Mouse (Mus musculus): ENCODE data around the gene Sox5. TPM values are rescaled to one million over a fixed set of nuclear protein-coding genes. Genes with fewer than 3 reads are reported as not detected.

The Sox5 gene
- total and polyA plus RNA-seq, 3 experiments = 0.08 to 0.47 (median 0.46) TPM

DNA sequence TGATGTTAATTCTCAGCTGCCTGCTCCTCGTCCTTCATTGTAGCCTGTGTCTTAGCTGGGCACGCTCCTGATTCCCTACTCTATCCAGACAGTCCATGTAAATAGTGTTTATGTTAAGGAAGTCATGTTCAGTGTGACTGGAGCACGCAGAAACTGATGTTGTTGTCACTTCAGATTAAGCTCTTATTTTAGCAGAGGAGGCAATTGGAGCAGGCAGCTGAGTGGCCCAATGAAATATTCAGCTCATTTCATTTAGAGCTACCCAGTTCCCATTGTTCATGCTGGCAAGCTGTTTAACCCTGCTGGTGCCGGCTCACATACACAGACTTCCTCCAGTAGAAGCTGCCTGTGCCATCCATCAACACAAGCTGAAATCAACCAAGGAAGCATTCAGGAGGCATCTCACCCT, 170.4 kb downstream of the Sox5 start:
- TF ChIP-seq ZKSCAN1 (IDR thresholded peaks at IDR 0.05; ENCODE audit: borderline replicate concordance, low read depth, low read length) = no peak
- TF ChIP-seq USF1 (IDR thresholded peaks at IDR 0.05; ENCODE audit: low read depth, low read length) = no peak
- TF ChIP-seq PAX5 (IDR thresholded peaks at IDR 0.05; ENCODE audit: low read length) = no peak
- no peak for TF ChIP-seq MAX (IDR thresholded peaks at IDR 0.05; ENCODE audit: low read length)
- TF ChIP-seq ELF1 (IDR thresholded peaks at IDR 0.05; ENCODE audit: low read depth, low read length) = no peak
- TF ChIP-seq RAD21 (IDR thresholded peaks at IDR 0.05; ENCODE audit: low read depth, low read length) = no peak
- TF ChIP-seq IRF4 (IDR thresholded peaks at IDR 0.05; ENCODE audit: low read depth, low read length) = no peak
- no peak for TF ChIP-seq RCOR1 (conservative IDR thresholded peaks at IDR 0.05; ENCODE audit: low read depth, low read length)
- TF ChIP-seq NRF1 (IDR thresholded peaks at IDR 0.05; ENCODE audit: low read depth, low read length) = no peak
- TF ChIP-seq TCF12 (IDR thresholded peaks at IDR 0.05; ENCODE audit: low read depth, low read length) = no peak
- TF ChIP-seq ZC3H11A (IDR thresholded peaks at IDR 0.05; ENCODE audit: low read depth, low read length) = no peak
- no peak for TF ChIP-seq POLR2A (IDR thresholded peaks at IDR 0.05; ENCODE audit: low read depth, low read length)
- TF ChIP-seq MAFK (IDR thresholded peaks at IDR 0.05; ENCODE audit: insufficient replicate concordance, low read length) = no peak
- no peak for TF ChIP-seq JUN (IDR thresholded peaks at IDR 0.05; ENCODE audit: insufficient read depth, low read depth, low read length)
- no peak for TF ChIP-seq TBP (conservative IDR thresholded peaks at IDR 0.05; ENCODE audit: low read depth, low read length)
- TF ChIP-seq CHD2 (IDR thresholded peaks at IDR 0.05; ENCODE audit: low read length) = no peak
- no peak overlapping the region for H3K4me3 ChIP-seq (replicated peaks in 1 of 3; ENCODE audit: low read depth in 2 of 3, low read length in 2 of 3, poor library complexity in 1 of 3)
- H3K27me3 ChIP-seq (replicated peaks) = no peaks in the 10 kb centered on the region
- dilution Hi-C loops (cut with MboI; ENCODE audit: extremely low pct_ligation_motif_present, extremely low pct_unique_long_range_greater_than_20kb, low sequenced_read_pairs) (no loop called here), in situ Hi-C loops (cut with MboI; ENCODE audit: low pct_ligation_motif_present, low pct_unique_long_range_greater_than_20kb, low sequenced_read_pairs) (no loop called here)
- no peaks in the 10 kb centered on the region for H3K36me3 ChIP-seq (replicated peaks in 1 of 2; ENCODE audit: control insufficient read depth in 1 of 2, insufficient read depth in 1 of 2, low read length in 1 of 2)
- DNase-seq (ENCODE audit: extremely low read depth) = no peak
- H3K79me2 ChIP-seq (replicated peaks; ENCODE audit: control insufficient read depth, extremely low read depth, insufficient read depth, poor library complexity, severe bottlenecking) = no peaks in the 10 kb centered on the region
- H3K9me3 ChIP-seq (replicated peaks; ENCODE audit: low read length) = no peaks in the 10 kb centered on the region
- H3K27ac ChIP-seq (ENCODE audit: insufficient read depth, low read depth) = no peak overlapping the region
- no peak overlapping the region for H3K9ac ChIP-seq (ENCODE audit: insufficient read depth, low read depth)
- H3K4me1 ChIP-seq (ENCODE audit: control insufficient read depth in 1 of 2, insufficient read depth in 2 of 2) = peaks cover 0 to 8% of the 10 kb centered on the region in 2 experiments; a peak in 2 of 4 replicates
- no peak overlapping the region for H3K4me2 ChIP-seq (ENCODE audit: insufficient read depth, low read depth, poor library complexity, severe bottlenecking)

DNA sequence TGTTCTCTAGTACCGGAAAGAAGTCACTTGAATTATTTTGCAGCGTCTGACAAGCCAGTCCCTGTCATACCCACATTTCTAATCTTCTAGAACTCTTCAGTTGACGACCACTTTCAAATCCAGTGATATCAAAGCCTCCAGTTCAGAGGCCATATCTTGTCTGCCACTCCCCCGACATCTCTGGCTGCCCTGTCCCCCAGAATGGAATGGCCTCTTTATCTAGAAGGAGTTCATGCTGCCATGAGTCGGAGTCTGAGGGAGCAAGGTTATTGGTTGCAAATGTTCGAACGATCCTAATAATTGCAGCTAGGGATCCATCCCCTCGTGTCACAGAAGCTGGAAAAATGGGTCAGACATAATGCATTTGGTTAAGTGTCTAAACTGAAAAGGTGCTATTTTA, 170.9 kb downstream of the Sox5 start:
- DNase-seq (ENCODE audit: extremely low read depth) = no peak
- Histone ChIP-seq H3K9me3 (replicated peaks; ENCODE audit: low read length) (no peaks in the 10 kb centered on the region), H3K36me3 (replicated peaks in 1 of 2; ENCODE audit: control insufficient read depth in 1 of 2, insufficient read depth in 1 of 2, low read length in 1 of 2) (no peaks in the 10 kb centered on the region), H3K4me3 (replicated peaks in 1 of 3; ENCODE audit: low read depth in 2 of 3, low read length in 2 of 3, poor library complexity in 1 of 3) (no peak overlapping the region), H3K27ac (ENCODE audit: insufficient read depth, low read depth) (no peak overlapping the region), H3K27me3 (replicated peaks) (no peaks in the 10 kb centered on the region), H3K79me2 (replicated peaks; ENCODE audit: control insufficient read depth, extremely low read depth, insufficient read depth, poor library complexity, severe bottlenecking) (no peaks in the 10 kb centered on the region), H3K4me1 (ENCODE audit: control insufficient read depth in 1 of 2, insufficient read depth in 2 of 2) (peaks cover 0 to 3% of the 10 kb centered on the region in 2 experiments; a peak in 2 of 4 replicates), H3K9ac (ENCODE audit: insufficient read depth, low read depth) (no peak overlapping the region), H3K4me2 (ENCODE audit: insufficient read depth, low read depth, poor library complexity, severe bottlenecking) (no peak overlapping the region)
- in situ Hi-C loops (cut with MboI; ENCODE audit: low pct_ligation_motif_present, low pct_unique_long_range_greater_than_20kb, low sequenced_read_pairs) = no loop called here
- no peak for TF ChIP-seq USF1 (IDR thresholded peaks at IDR 0.05; ENCODE audit: low read depth, low read length)
- no peak for TF ChIP-seq IRF4 (IDR thresholded peaks at IDR 0.05; ENCODE audit: low read depth, low read length)
- no peak for TF ChIP-seq JUN (IDR thresholded peaks at IDR 0.05; ENCODE audit: insufficient read depth, low read depth, low read length)
- no peak for TF ChIP-seq EP300 (IDR thresholded peaks at IDR 0.05; ENCODE audit: low read length)
- no peak for TF ChIP-seq RCOR1 (conservative IDR thresholded peaks at IDR 0.05; ENCODE audit: low read depth, low read length)
- no peak for TF ChIP-seq CTCF (conservative IDR thresholded peaks at IDR 0.05 in 1 of 2, IDR thresholded peaks at IDR 0.05 in 1 of 2; ENCODE audit: low read depth in 2 of 2, low read length in 2 of 2)
- TF ChIP-seq SIN3A (IDR thresholded peaks at IDR 0.05; ENCODE audit: low read length) = no peak
- TF ChIP-seq ZMIZ1 (IDR thresholded peaks at IDR 0.05; ENCODE audit: low read depth, low read length) = no peak
- no peak for TF ChIP-seq CHD1 (IDR thresholded peaks at IDR 0.05; ENCODE audit: low read depth, low read length)
- TF ChIP-seq SMC3 (IDR thresholded peaks at IDR 0.05; ENCODE audit: low read depth, low read length) = no peak
- no peak for TF ChIP-seq ETS1 (conservative IDR thresholded peaks at IDR 0.05; ENCODE audit: low read depth, low read length)
- TF ChIP-seq MEF2A (IDR thresholded peaks at IDR 0.05; ENCODE audit: borderline replicate concordance, low read depth, low read length) = no peak
- TF ChIP-seq KAT2A (IDR thresholded peaks at IDR 0.05; ENCODE audit: insufficient replicate concordance, low read length) = no peak
- dilution Hi-C loops (cut with MboI; ENCODE audit: extremely low pct_ligation_motif_present, extremely low pct_unique_long_range_greater_than_20kb, low sequenced_read_pairs) = no loop called here

Data from CH12.LX (cell line).